Mouse (Mus musculus): ENCODE results near the gene Prim1. TPM values are rescaled to one million over a fixed set of nuclear protein-coding genes. Genes with fewer than 3 reads are reported as not detected.

The Prim1 gene
- polyA plus RNA-seq (2015; fragmentation: Nextera tagmentation; extraction: Ambion mirVana) = 65.6 and 68.6 TPM in 2 replicates

GRCm38 (mm10) chr10:128015068-128015934 is at the start of gene Prim1:
Gene Prim1, plus strand, starts transcription at chr10:128015168.
- H3K36me3 ChIP-seq = peaks cover 6% of the 10 kb centered on the region
- no peaks in the 10 kb centered on the region for H3K27me3 ChIP-seq
- peak within 1 kb of the TSS; percentile 53 for H3K4me2 ChIP-seq (replicated peaks)
- H3K4me1 ChIP-seq = 0 out of 2 replicates have a peak, but pooled peaks cover 4% of the 10 kb centered on the region
- peak within 1 kb of the TSS; percentile 64 for H3K4me3 ChIP-seq (replicated peaks)
- no peaks in the 10 kb centered on the region for H3K9me3 ChIP-seq (replicated peaks)
- H3K27ac ChIP-seq (replicated peaks) = peak within 1 kb of the TSS; percentile 76
- peak within 1 kb of the TSS; percentile 53 for H3K9ac ChIP-seq
- peak; percentile 71 for ATAC-seq (ENCODE audit: insufficient number of reproducible peaks, low FRiP score, low TSS enrichment, low read depth)
- 3% methylated on average over 31 of the region's 31 CpGs for WGBS

- no peaks in the 10 kb centered on the region for H3K27me3 ChIP-seq
- no peaks in the 10 kb centered on the region for H3K36me3 ChIP-seq
- no peak overlapping the region for H3K4me3 ChIP-seq (replicated peaks)
- H3K27ac ChIP-seq (replicated peaks) = no peak overlapping the region
- 90% methylated on average over 6 of the region's 6 CpGs for WGBS
- H3K4me2 ChIP-seq (replicated peaks) = no peak overlapping the region
- ATAC-seq (ENCODE audit: insufficient number of reproducible peaks, low FRiP score, low TSS enrichment, low read depth) = no peak
- H3K4me1 ChIP-seq = peaks cover 9% of the 10 kb centered on the region; the same call in 1 of the 2 replicates
- H3K9ac ChIP-seq = no peak overlapping the region
- no peaks in the 10 kb centered on the region for H3K9me3 ChIP-seq (replicated peaks)
These were observed 48.5 kb upstream of the Prim1 start for GRCm38 (mm10) chr10:127966506-127966905.

- Histone ChIP-seq H3K36me3 (no peaks in the 10 kb centered on the region), H3K4me1 (peaks cover 9% of the 10 kb centered on the region; the same call in 1 of the 2 replicates), H3K4me3 (replicated peaks) (no peak overlapping the region), H3K9me3 (replicated peaks) (no peaks in the 10 kb centered on the region), H3K27me3 (no peaks in the 10 kb centered on the region), H3K4me2 (replicated peaks) (no peak overlapping the region), H3K9ac (no peak overlapping the region), H3K27ac (replicated peaks) (peak overlapping the region; percentile 60; the same call in 1 of the 2 replicates)
- WGBS = 42% methylated on average over 4 of the region's 4 CpGs
- ATAC-seq (ENCODE audit: insufficient number of reproducible peaks, low FRiP score, low TSS enrichment, low read depth) = no peak
These were observed 45.1 kb upstream of the Prim1 start for GRCm38 (mm10) chr10:127969820-127970219.

- H3K9ac ChIP-seq = no peak overlapping the region
- ATAC-seq (ENCODE audit: insufficient number of reproducible peaks, low FRiP score, low TSS enrichment, low read depth) = peak; percentile 75
- no peak overlapping the region for H3K4me2 ChIP-seq (replicated peaks)
- H3K36me3 ChIP-seq = no peaks in the 10 kb centered on the region
- peak overlapping the region; percentile 60; the same call in 1 of the 2 replicates for H3K27ac ChIP-seq (replicated peaks)
- no peak overlapping the region for H3K4me3 ChIP-seq (replicated peaks)
- no peaks in the 10 kb centered on the region for H3K9me3 ChIP-seq (replicated peaks)
- no peaks in the 10 kb centered on the region for H3K27me3 ChIP-seq
- WGBS = 14% methylated on average over 3 of the region's 3 CpGs
- peaks cover 9% of the 10 kb centered on the region; the same call in 1 of the 2 replicates for H3K4me1 ChIP-seq
These were observed 44.6 kb upstream of the Prim1 start for GRCm38 (mm10) chr10:127970359-127970831.

GRCm38 (mm10) chr10:127971135-127971534 is 43.8 kb upstream of the Prim1 start:
- Histone ChIP-seq H3K27ac (replicated peaks) (no peak overlapping the region), H3K4me1 (peaks cover 9% of the 10 kb centered on the region; the same call in 1 of the 2 replicates), H3K27me3 (no peaks in the 10 kb centered on the region), H3K9ac (no peak overlapping the region), H3K4me2 (replicated peaks) (no peak overlapping the region), H3K4me3 (replicated peaks) (no peak overlapping the region), H3K36me3 (no peaks in the 10 kb centered on the region), H3K9me3 (replicated peaks) (no peaks in the 10 kb centered on the region)
- WGBS = 55% methylated on average over 3 of the region's 3 CpGs
- ATAC-seq (ENCODE audit: insufficient number of reproducible peaks, low FRiP score, low TSS enrichment, low read depth) = no peak

- ATAC-seq (ENCODE audit: insufficient number of reproducible peaks, low FRiP score, low TSS enrichment, low read depth) = no peak
- no peak overlapping the region for H3K27ac ChIP-seq (replicated peaks)
These were observed 40.9 kb upstream of the Prim1 start for GRCm38 (mm10) chr10:127974062-127974461.

GRCm38 (mm10) chr10:127975503-127975902 is 39.5 kb upstream of the Prim1 start:
- H3K9me3 ChIP-seq (replicated peaks) = no peaks in the 10 kb centered on the region
- no peak overlapping the region for H3K4me2 ChIP-seq (replicated peaks)
- H3K27me3 ChIP-seq = no peaks in the 10 kb centered on the region
- 7% methylated on average over 1 of the region's 1 CpGs for WGBS
- H3K4me3 ChIP-seq (replicated peaks) = no peak overlapping the region
- H3K9ac ChIP-seq = no peak overlapping the region
- H3K36me3 ChIP-seq = no peaks in the 10 kb centered on the region
- ATAC-seq (ENCODE audit: insufficient number of reproducible peaks, low FRiP score, low TSS enrichment, low read depth) = peak; percentile 69
- 0 out of 2 replicates have a peak overlapping the region, but pooled peaks have one; percentile 14 for H3K27ac ChIP-seq (replicated peaks)
- H3K4me1 ChIP-seq = peaks cover 2% of the 10 kb centered on the region; the same call in 1 of the 2 replicates

More at GRCm38 (mm10) chr10:127974062-127974461, 40.9 kb upstream of the Prim1 start:
- Histone ChIP-seq H3K9ac (no peak overlapping the region), H3K4me1 (peaks cover 9% of the 10 kb centered on the region; the same call in 1 of the 2 replicates), H3K9me3 (replicated peaks) (no peaks in the 10 kb centered on the region), H3K4me3 (replicated peaks) (no peak overlapping the region), H3K4me2 (replicated peaks) (no peak overlapping the region), H3K36me3 (no peaks in the 10 kb centered on the region), H3K27me3 (no peaks in the 10 kb centered on the region)
- 51% methylated on average over 3 of the region's 3 CpGs for WGBS

GRCm38 (mm10) chr10:127984650-127985049 is 30.3 kb upstream of the Prim1 start:
- no peak for ATAC-seq (ENCODE audit: insufficient number of reproducible peaks, low FRiP score, low TSS enrichment, low read depth)
- 69% methylated on average over 5 of the region's 5 CpGs for WGBS
- H3K27me3 ChIP-seq = no peaks in the 10 kb centered on the region

GRCm38 (mm10) chr10:127985601-127986000 is 29.4 kb upstream of the Prim1 start:
- ATAC-seq (ENCODE audit: insufficient number of reproducible peaks, low FRiP score, low TSS enrichment, low read depth) = no peak
- no peaks in the 10 kb centered on the region for H3K9me3 ChIP-seq (replicated peaks)

More at GRCm38 (mm10) chr10:127984650-127985049, 30.3 kb upstream of the Prim1 start:
- Histone ChIP-seq H3K9me3 (replicated peaks) (no peaks in the 10 kb centered on the region), H3K4me1 (no peaks in the 10 kb centered on the region), H3K9ac (no peak overlapping the region), H3K27ac (replicated peaks) (no peak overlapping the region), H3K4me2 (replicated peaks) (no peak overlapping the region), H3K36me3 (no peaks in the 10 kb centered on the region), H3K4me3 (replicated peaks) (no peak overlapping the region)

GRCm38 (mm10) chr10:127996690-127997089 is 18.3 kb upstream of the Prim1 start:
- H3K4me2 ChIP-seq (replicated peaks) = no peak overlapping the region
- H3K4me3 ChIP-seq (replicated peaks) = no peak overlapping the region
- H3K4me1 ChIP-seq = no peaks in the 10 kb centered on the region
- 86% methylated on average over 3 of the region's 3 CpGs for WGBS
- no peaks in the 10 kb centered on the region for H3K27me3 ChIP-seq
- H3K9me3 ChIP-seq (replicated peaks) = 0 out of 2 replicates have a peak, but pooled peaks cover 4% of the 10 kb centered on the region
- ATAC-seq (ENCODE audit: insufficient number of reproducible peaks, low FRiP score, low TSS enrichment, low read depth) = no peak
- no peak overlapping the region for H3K27ac ChIP-seq (replicated peaks)
- H3K36me3 ChIP-seq = no peaks in the 10 kb centered on the region
- H3K9ac ChIP-seq = no peak overlapping the region

More at GRCm38 (mm10) chr10:127985601-127986000, 29.4 kb upstream of the Prim1 start:
- no peak overlapping the region for H3K27ac ChIP-seq (replicated peaks)
- H3K4me1 ChIP-seq = no peaks in the 10 kb centered on the region
- H3K27me3 ChIP-seq = no peaks in the 10 kb centered on the region
- no peak overlapping the region for H3K9ac ChIP-seq
- no peak overlapping the region for H3K4me3 ChIP-seq (replicated peaks)
- WGBS = 56% methylated on average over 8 of the region's 8 CpGs
- H3K36me3 ChIP-seq = no peaks in the 10 kb centered on the region
- no peak overlapping the region for H3K4me2 ChIP-seq (replicated peaks)

GRCm38 (mm10) chr10:127998260-127998659 is 16.7 kb upstream of the Prim1 start:
- H3K27ac ChIP-seq (replicated peaks) = no peak overlapping the region
- no peaks in the 10 kb centered on the region for H3K27me3 ChIP-seq
- ATAC-seq (ENCODE audit: insufficient number of reproducible peaks, low FRiP score, low TSS enrichment, low read depth) = no peak
- no peaks in the 10 kb centered on the region for H3K4me1 ChIP-seq
- no peak overlapping the region for H3K4me3 ChIP-seq (replicated peaks)
- no peaks in the 10 kb centered on the region for H3K36me3 ChIP-seq
- 0 out of 2 replicates have a peak, but pooled peaks cover 4% of the 10 kb centered on the region for H3K9me3 ChIP-seq (replicated peaks)
- 91% methylated on average over 1 of the region's 1 CpGs for WGBS
- no peak overlapping the region for H3K4me2 ChIP-seq (replicated peaks)
- no peak overlapping the region for H3K9ac ChIP-seq
